Mouse (Mus musculus) layer of hippocampus, adult 11-12 months (tissue): ENCODE results near the gene Olfr575.
A peak's percentile ranks its signal among the peaks of the same experiment; 100 is the strongest.

Experiments used
- DNase-seq: peaks from one replicate; pipeline ENCODE4 v3.0.0; 2022; ENCODE audit warnings: low spot score

The Olfr575 gene

DNA sequence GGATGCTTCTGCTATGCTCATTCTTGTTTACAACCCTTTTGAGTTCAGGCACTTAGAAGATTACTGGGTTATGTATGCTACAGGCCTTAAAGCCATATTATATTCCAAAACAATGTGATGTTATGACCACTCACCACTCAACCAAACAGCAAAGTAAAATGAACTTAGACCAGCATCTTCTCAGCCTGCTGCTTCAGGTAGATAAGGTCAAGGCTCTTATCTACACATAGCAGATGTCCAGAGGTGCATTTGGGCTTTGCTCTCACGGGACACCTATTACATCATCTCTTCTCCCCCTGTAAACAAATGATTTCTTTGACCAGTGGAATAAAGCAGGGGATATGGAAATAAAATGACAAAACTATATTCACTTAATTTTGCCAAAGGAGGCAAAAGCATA is at the start of gene Olfr575:
Gene Olfr575 (minus strand): TSS at position 183 of the 400 bp plus-strand sequence.
- DNase-seq = no peak

GRCm38 (mm10) chr7:102989224-102989623 is 30.6 kb upstream of the Olfr575 start, which contains the start of gene Olfr578:
Gene Olfr578 (minus strand): TSS chr7:102989324.
- DNase-seq = no peak

- DNase-seq = no peak
Observed at GRCm38 (mm10) chr7:102975843-102976242, 17.3 kb upstream of the Olfr575 start, which contains the start of gene Olfr577. Gene Olfr577 (minus strand): TSS chr7:102975943.

GRCm38 (mm10) chr7:102974399-102974798 is 15.8 kb upstream of the Olfr575 start:
- DNase-seq = no peak

DNA sequence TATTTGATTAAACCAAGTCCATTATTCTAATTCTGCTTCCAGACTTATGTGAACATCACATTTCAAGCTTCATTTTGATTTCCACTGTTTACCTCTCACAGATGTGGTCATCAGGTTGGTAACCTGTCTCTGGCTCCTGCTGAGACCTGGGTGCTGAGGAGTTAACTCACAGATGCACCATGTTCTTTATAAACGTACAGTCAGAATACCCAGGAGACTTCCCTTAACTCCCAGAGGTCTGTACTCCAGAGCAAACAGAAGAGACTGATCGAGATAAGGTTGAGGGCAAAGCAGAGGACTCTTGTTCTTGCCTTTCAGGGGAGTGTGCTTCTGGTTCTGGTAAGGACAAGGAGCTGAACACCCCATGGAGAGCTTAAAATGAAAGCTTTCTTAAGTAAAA is 3.8 kb upstream of the Olfr575 start, which contains the start of gene Olfr576:
Gene Olfr576 (plus strand): TSS at position 301 of the 400 bp plus-strand sequence.
- DNase-seq = no peak

DNA sequence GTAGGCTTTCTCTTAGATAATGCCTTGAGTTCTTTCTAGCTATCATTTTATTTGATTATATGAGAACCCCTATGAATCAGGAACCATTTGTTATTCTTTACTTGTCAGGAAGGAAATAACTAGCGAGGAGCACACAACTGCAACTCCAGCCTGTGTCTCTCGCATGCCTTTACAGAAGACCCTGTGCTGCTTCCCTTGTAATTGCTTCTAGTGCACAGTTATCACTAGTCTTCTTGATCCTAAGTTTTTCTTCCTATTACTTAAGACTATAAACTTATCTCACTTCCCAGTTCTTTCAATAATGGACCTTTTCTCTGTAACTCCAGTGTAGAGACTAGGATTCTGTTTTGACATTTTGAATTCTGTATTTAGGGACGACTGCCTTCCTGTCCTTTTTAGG is 438 bp downstream of the Olfr575 start:
- DNase-seq = no peak

- no peak for DNase-seq
Observed at GRCm38 (mm10) chr7:102950732-102951131, 7.8 kb downstream of the Olfr575 start.

DNA sequence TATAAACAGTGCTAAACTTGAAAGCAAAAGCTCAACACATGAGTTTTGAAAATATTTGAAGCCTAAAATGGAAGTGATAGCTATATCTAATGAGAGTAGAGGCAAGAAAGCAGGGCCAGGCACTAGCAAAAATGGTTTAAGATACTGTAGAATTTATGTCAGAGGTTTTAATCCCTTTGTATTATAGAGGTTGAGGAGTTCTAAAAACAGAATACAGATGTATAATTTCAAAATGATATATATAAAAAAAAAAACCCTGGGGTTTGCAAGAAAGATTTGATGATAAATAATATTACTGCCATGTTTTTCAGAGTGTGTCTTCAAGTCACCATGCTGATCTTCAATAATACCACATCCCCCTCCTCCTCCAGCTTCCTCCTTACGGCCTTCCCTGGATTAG is 10.4 kb downstream of the Olfr575 start, which contains the start of gene Olfr574:
Gene Olfr574 (plus strand): TSS at position 301 of the 400 bp plus-strand sequence.
- no peak for DNase-seq

DNA sequence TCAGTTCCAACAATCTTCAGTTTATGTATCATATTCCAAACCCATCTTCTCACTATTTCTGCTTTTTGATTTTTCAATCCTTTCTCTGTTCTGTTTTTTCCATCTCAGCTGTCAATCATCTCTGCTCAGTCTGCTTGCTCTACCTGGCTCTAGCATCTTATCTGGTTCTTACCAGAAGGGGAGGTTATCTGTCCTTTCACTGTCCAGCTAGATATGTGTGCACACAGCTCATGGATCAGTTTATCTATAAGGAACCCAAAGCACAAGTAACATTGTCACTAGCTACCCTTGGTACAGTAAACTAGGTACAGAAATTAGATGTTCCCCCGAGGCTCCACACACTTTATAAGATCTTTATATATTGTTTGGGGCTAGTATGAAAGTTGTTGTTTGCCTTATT is 15.2 kb downstream of the Olfr575 start:
- DNase-seq = no peak

DNA sequence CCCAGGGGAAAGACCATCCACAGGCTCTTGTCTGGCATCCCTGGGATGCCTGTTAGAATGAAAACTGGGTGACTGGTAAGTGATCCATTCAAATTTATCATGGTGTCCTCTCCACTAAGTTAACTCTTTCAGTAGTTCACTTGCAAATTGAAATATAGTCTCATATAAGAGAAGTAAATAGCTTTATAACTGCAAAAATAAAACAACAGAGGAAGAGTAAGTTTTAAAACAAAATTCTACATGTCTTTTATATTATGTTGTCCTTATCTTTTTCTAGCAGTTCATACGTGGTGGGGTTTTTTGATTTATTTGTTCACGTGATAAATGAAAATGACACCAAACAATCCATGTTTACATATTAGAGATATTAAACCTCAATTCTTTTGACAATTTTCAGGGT is 16.1 kb downstream of the Olfr575 start, which contains the start of gene Olfr573-ps1:
Gene Olfr573-ps1 (minus strand): TSS at position 101 of the 400 bp plus-strand sequence.
- DNase-seq = no peak

GRCm38 (mm10) chr7:102927105-102927504 is 31.5 kb downstream of the Olfr575 start:
- no peak for DNase-seq

- DNase-seq = no peak
Observed at GRCm38 (mm10) chr7:102924109-102924508, 34.5 kb downstream of the Olfr575 start, which contains the start of gene Olfr572. Gene Olfr572 (plus strand): TSS chr7:102924409.

DNA sequence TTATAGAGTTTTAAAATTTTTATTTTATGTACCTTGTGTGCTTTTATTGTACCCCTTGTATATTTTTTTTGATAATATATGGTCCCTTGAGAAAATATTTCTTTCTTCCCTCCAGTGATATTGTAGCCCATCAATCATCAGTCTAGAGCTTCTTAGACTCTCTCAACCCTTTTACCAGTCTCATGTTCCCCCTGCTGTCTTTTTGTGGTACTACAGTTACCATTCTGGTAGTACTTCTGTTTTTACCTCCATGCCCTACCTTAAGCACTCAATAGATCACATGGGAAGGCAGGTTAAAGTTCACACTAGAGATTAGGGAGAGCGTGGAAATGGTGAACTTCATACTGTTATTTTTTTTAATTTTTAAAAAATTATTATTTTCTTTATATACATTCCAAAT is 38.9 kb downstream of the Olfr575 start:
- peak; percentile 33 for DNase-seq

DNA sequence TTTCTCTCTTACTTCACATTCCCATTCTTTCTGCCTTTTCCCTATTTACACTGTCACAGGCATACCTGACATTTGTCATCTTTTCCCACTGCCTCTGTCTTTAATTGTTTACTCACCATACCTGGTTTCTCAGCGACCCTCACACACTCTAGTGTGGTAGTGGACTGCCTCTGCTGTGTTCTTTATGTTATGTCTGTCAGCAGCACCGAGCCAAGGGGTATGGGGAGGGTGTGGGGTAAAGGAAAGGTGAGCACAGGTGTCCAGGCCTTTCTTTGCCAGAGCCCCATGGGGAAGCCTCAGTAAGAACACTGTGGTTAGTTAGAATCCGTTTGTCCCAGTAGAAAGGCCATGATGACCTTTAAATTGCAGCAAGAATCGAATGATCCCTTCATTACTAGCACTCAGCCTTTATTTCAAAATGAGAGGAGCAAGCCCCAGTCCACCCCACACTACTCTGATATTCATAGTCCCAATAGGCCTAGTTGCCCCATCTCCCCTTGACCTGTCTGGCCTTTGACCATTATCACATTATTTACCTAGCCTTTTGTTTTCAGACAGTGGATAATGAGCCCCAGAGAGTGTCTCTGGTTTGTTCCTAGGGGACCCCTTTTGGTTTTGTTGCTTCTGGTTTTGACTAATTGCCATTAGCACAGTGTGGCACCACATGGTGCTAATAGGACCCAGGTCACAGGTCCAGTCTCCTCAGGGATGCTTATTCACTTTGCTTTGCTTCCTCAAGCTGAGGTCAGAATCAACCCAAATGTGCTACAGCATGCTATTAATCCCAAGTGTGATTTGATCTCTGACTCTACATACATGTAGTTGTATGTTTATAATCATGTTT is 41.3 kb downstream of the Olfr575 start, which contains the start of gene Olfr571:
Gene Olfr571 (minus strand): TSS at position 505 of the 844 bp plus-strand sequence.
- no peak for DNase-seq

DNA sequence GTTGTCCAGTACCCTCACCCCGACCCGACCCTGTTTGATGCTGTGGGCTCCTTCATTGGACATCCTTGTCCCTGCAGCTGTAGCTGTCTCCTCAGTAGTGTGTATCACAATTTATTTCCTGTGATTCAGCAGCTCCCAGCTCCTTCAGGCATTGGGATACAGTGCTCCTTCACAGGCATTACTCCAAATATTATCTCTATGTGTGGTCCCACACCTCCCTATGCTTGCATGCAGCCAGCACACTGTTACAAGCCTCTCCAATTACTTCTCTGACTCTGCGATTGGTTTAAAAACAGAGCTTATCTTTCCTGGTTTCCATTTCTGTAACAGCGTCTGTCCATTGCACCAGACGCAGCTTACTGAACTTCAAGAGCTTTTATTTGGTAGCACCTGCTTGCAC is 42.2 kb downstream of the Olfr575 start:
- no peak for DNase-seq

DNA sequence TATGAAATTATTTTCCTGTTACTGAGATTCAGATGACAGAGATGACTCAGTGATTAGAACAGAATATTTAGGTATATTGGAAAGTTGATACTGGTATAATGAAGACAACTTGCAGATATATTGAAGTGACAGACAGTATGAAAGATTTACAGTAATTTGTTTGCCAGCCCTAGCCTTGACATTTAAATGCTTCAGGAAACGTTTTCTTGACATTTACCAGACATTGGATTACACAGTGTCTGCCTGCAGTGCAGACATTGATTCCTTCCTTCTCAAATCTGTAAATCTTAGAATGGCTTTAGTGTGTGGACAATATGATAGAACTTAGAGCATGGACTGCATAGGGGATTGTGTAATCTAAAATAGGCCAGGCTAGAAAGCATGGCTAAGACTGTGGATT is 43.3 kb downstream of the Olfr575 start:
- no peak for DNase-seq
